Mouse (Mus musculus): Measurements from ENCODE around the gene Syce1. TPM values are rescaled to one million over a fixed set of nuclear protein-coding genes. Genes with fewer than 3 reads are reported as not detected.
"Not testable (repeated sequence)": the region's sequence is repeated elsewhere in the genome, so short reads cannot be mapped to it uniquely, and the experiment has no call there.

Syce1 gene
- polyA plus RNA-seq, 1 experiment from 2014 or later, result 0.31 TPM

DNA sequence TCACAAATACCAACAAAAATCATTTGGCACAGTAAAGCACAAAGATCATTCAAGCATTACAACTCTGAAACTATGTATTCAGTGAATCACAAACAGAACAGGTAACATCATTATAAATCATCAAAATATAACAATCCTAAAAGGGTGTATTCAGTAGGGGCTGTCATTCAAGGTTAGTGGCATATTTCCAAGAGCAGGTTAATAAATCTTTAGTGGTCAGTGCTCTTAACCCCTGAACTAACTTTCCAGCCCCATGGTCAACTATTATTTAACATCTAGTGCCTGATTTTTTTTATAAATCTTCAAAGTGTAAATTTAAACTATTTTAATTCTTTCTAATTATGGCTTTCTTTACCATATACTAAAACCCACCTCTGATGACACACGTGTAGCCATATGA, 22.3 kb downstream of the Syce1 start:
- 57% methylated on average over 1 of the region's 1 CpGs for WGBS
- not testable (repeated sequence) for H3K9ac ChIP-seq; H3K36me3 ChIP-seq; H3K27me3 ChIP-seq (replicated peaks); H3K4me1 ChIP-seq (replicated peaks); H3K27ac ChIP-seq (ENCODE audit: poor library complexity, severe bottlenecking); ATAC-seq (ENCODE audit: insufficient number of reproducible peaks, low FRiP score); H3K4me2 ChIP-seq; H3K4me3 ChIP-seq; H3K9me3 ChIP-seq (replicated peaks)

DNA sequence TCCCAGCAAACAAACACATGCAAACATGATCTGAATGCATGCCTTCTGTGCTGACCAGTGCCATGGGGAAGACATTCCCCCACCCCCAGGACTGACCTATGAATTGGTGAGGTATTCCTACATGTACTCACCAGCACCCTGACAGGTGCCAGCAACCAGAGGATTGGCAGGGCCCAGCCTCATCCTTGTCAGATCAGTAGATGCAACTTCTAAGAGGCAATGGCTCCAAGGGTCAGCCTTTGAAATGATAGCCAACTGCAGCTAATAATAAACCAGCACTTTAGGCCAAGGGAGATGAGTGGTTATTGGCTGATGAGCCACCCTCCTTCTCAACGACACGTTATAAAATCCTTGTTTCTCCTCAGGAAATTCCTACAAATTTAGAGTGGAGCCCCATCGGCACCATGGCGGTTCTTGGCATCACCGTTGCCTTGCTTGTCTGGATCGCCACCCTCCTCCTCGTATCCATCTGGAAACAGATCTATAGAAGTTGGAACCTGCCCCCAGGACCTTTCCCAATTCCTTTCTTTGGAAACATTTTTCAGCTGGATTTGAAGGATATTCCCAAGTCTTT, 24.1 kb downstream of the Syce1 start, which contains the start of gene Cyp2e1:
Gene Cyp2e1 (plus strand): TSS at position 293 of the 574 bp plus-strand sequence.
- ATAC-seq (ENCODE audit: insufficient number of reproducible peaks, low FRiP score), result no peak
- Histone ChIP-seq H3K36me3 (no peaks in the 10 kb centered on the region), H3K4me1 (replicated peaks) (no peaks in the 10 kb centered on the region), H3K27ac (ENCODE audit: poor library complexity, severe bottlenecking) (no peak within 1 kb of the TSS), H3K9ac (no peak within 1 kb of the TSS), H3K27me3 (replicated peaks) (no peaks in the 10 kb centered on the region), H3K4me3 (no peak within 1 kb of the TSS), H3K4me2 (no peak within 1 kb of the TSS), H3K9me3 (replicated peaks) (no peaks in the 10 kb centered on the region)
- WGBS, result 83% methylated on average over 7 of the region's 7 CpGs

DNA sequence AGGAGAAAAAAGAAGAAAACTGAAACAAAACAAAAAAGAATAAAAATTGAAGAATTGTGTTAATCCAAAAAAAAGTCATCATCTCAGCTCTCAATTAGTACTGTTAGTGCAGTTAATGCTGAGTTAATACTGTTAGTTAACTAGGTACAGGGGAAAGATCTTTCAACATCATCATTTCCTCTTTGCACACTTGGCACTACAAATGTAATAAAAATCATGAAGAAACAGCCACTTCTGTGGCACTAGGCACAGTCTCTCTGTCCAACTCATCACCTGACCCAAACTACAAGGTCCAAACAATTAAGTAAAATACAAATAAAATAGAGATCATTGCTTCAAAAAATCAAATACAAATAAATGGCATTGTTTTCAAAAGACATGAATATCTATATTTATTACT, 27.0 kb downstream of the Syce1 start:
- Histone ChIP-seq H3K9me3 (replicated peaks) (no peaks in the 10 kb centered on the region), H3K4me1 (replicated peaks) (no peaks in the 10 kb centered on the region), H3K4me3 (no peak overlapping the region), H3K9ac (no peak overlapping the region), H3K36me3 (no peaks in the 10 kb centered on the region), H3K27me3 (replicated peaks) (no peaks in the 10 kb centered on the region), H3K4me2 (no peak overlapping the region), H3K27ac (ENCODE audit: poor library complexity, severe bottlenecking) (no peak overlapping the region)
- no peak for ATAC-seq (ENCODE audit: insufficient number of reproducible peaks, low FRiP score)

DNA sequence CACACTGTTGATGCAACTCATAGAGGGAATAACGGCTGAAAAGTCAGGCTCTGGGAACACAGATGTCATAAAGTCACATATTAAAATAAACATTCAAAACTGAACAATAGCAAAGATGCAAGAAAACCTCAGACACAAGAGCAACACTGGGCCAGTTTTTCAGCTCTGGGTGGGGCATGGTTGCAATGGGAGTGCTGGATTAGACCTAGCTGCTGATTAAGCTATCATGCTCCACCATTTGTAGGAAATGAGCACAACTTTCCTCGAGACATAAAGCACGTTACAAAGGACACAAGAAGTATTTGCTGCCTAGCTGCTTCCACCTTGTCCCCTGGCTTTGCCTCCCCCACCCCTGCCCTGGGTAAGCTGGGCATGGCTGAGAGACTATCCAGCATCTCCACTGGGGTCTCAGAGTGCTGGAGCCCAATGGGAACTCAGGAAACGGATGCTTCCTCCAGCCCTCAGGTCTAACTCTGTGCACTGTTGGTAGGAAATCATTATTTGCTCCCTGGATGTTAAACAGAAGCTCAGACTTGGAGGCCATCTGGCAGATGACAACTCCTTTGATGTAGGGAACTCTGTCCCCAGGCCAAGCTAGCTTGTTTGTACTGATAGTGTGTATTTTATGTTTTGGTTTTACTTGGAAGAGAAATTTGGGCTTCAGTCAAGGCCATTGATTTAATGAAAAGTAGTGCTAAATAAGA, 31.3 kb downstream of the Syce1 start:
- ATAC-seq (ENCODE audit: insufficient number of reproducible peaks, low FRiP score), result no peak; the same call in 1 of the 2 replicates
- Histone ChIP-seq H3K27ac (ENCODE audit: poor library complexity, severe bottlenecking) (no peak overlapping the region), H3K27me3 (replicated peaks) (no peaks in the 10 kb centered on the region)

DNA sequence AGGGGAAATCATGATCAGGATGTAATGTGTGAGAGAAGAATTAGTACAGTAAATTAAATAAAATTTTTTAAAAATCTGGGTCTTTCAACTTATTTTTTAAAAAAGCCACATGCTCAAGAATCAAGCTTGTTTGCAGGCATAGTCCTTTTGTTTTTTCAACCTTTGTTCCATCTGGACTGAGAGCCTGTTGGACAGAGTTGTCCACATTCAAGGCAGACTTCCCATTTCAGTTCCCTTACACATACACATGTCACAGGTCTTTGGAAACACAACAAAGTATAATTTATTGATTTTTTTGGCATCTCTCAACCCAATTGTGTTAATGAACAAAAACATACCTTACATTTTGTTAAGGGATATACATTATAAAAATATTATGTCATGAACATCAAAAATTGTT, 33.1 kb downstream of the Syce1 start:
- Histone ChIP-seq H3K4me2 (no peak overlapping the region), H3K27me3 (replicated peaks) (no peaks in the 10 kb centered on the region), H3K4me3 (no peak overlapping the region), H3K9me3 (replicated peaks) (peaks cover 9% of the 10 kb centered on the region), H3K4me1 (replicated peaks) (no peaks in the 10 kb centered on the region), H3K27ac (ENCODE audit: poor library complexity, severe bottlenecking) (no peak overlapping the region), H3K36me3 (no peaks in the 10 kb centered on the region), H3K9ac (no peak overlapping the region)
- no peak for ATAC-seq (ENCODE audit: insufficient number of reproducible peaks, low FRiP score)

More for the DNA sequence above, 31.3 kb downstream of the Syce1 start:
- no peak overlapping the region for H3K4me2 ChIP-seq
- no peak overlapping the region for H3K9ac ChIP-seq
- peaks cover 9% of the 10 kb centered on the region for H3K9me3 ChIP-seq (replicated peaks)
- H3K4me3 ChIP-seq, result no peak overlapping the region
- no peaks in the 10 kb centered on the region for H3K4me1 ChIP-seq (replicated peaks)
- H3K36me3 ChIP-seq, result no peaks in the 10 kb centered on the region
- 66% methylated on average over 4 of the region's 4 CpGs for WGBS

DNA sequence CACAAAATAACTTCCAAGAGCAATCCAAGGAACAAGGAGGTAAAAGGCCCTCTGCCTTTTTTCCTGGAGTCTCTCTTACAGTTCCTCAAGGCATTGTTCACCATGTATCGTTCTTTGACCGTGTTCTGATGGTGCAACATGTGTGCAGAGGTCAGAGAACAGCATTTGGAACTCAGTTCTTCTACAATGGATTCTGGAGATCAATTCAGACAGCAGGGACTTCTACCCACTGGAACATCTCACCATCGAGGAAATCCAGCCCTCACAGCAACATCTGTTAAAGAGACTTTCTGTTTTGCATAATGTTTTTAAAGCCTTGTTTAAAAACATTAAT, 38.9 kb downstream of the Syce1 start:
- Histone ChIP-seq H3K4me2 (no peak overlapping the region), H3K27me3 (replicated peaks) (no peaks in the 10 kb centered on the region), H3K4me1 (replicated peaks) (no peaks in the 10 kb centered on the region), H3K9ac (no peak overlapping the region), H3K36me3 (no peaks in the 10 kb centered on the region), H3K9me3 (replicated peaks) (peaks cover 4% of the 10 kb centered on the region; the same call in 1 of the 2 replicates), H3K4me3 (no peak overlapping the region), H3K27ac (ENCODE audit: poor library complexity, severe bottlenecking) (no peak overlapping the region)
- WGBS, result 74% methylated on average over 3 of the region's 3 CpGs
- ATAC-seq (ENCODE audit: insufficient number of reproducible peaks, low FRiP score), result no peak

DNA sequence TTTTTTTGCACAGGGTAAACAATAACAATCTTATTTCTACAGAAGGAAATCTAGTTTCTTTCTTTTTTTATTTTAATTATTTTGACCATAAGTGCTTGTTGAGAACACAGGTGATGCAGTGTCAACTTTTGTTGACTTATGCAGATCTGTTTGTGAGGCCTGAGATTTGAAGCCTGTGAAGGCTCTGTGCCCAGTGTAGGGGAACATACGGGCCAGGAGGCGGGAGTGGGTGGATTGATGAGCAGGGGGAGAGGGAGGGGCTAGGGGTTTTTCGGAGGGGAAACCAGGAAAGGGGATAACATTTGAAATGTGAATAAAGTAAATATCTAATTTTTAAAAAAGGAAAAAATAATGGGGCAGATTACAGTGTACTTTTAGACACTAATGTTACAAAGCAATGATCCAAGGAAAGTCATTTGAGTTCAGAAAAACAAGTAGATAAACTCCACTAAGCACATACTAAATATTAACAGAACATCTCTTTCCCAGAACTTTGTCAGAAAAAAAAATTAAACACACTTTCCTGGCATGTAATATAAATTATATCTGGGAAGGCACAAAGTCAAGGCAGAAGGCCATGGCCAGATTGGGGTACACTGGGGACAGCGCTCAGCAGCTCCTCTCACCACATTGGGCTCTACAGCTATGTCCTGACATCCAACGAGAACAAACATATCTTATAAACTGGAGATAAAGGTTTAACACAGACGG, 39.4 kb downstream of the Syce1 start:
- H3K4me1 ChIP-seq (replicated peaks), result no peaks in the 10 kb centered on the region
- no peaks in the 10 kb centered on the region for H3K36me3 ChIP-seq
- ATAC-seq (ENCODE audit: insufficient number of reproducible peaks, low FRiP score), result no peak
- H3K4me3 ChIP-seq, result no peak overlapping the region
- no peaks in the 10 kb centered on the region for H3K27me3 ChIP-seq (replicated peaks)
- WGBS, result 70% methylated on average over 6 of the region's 6 CpGs
- no peak overlapping the region for H3K4me2 ChIP-seq
- H3K27ac ChIP-seq (ENCODE audit: poor library complexity, severe bottlenecking), result no peak overlapping the region
- H3K9me3 ChIP-seq (replicated peaks), result no peaks in the 10 kb centered on the region
- H3K9ac ChIP-seq, result no peak overlapping the region

DNA sequence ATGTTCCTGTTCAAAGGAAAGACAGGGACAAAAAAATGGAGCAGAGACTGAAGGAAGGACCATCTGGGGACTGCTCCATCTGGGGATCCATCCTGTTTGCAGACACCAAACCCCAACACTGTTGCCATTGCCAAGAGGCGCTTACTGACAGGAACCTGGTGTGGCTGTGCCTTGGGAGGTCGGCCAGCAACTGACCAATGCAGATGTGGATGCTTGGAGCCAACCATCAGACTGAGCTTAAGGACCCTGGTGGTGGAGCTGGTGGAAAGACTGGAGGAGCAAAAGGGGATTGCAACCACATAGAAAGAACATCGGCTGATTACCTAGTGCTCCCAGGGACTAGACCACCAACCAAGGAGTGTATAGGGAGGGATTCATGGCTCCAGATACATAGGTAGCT, 40.2 kb downstream of the Syce1 start:
- Histone ChIP-seq H3K27me3 (replicated peaks) (no peaks in the 10 kb centered on the region), H3K27ac (ENCODE audit: poor library complexity, severe bottlenecking) (no peak overlapping the region), H3K4me3 (no peak overlapping the region), H3K9ac (no peak overlapping the region), H3K4me1 (replicated peaks) (no peaks in the 10 kb centered on the region), H3K4me2 (no peak overlapping the region), H3K36me3 (no peaks in the 10 kb centered on the region), H3K9me3 (replicated peaks) (no peaks in the 10 kb centered on the region)
- no peak for ATAC-seq (ENCODE audit: insufficient number of reproducible peaks, low FRiP score)
- 58% methylated on average over 3 of the region's 3 CpGs for WGBS

DNA sequence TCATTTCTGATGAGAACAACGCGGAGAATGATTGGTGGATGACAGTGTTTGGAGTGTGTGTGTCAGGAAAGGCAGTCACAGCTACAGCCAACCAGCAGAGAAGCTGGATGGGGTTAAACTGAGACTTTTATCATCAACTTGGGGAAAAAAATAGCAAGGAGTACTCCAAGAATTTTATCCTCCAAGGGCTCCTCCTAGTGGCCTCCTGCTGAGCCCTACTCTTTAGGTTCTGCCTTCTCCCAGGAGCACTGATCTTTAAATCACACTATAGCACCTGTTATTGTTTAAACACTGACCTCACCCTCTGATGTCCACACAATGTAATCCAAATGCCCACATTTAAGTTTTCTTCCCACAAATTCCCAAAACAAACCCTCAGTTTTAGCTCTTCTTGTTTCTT, 54.5 kb downstream of the Syce1 start:
- no peaks in the 10 kb centered on the region for H3K36me3 ChIP-seq
- no peaks in the 10 kb centered on the region for H3K4me1 ChIP-seq (replicated peaks)
- H3K27ac ChIP-seq (ENCODE audit: poor library complexity, severe bottlenecking), result no peak overlapping the region
- H3K9ac ChIP-seq, result no peak overlapping the region
- 56% methylated on average over 2 of the region's 2 CpGs for WGBS
- no peaks in the 10 kb centered on the region for H3K27me3 ChIP-seq (replicated peaks)
- H3K4me2 ChIP-seq, result no peak overlapping the region
- no peak overlapping the region for H3K4me3 ChIP-seq
- no peaks in the 10 kb centered on the region; the same call in 1 of the 2 replicates for H3K9me3 ChIP-seq (replicated peaks)
- ATAC-seq (ENCODE audit: insufficient number of reproducible peaks, low FRiP score), result no peak
